Mouse (Mus musculus) liver, adult 2 months (tissue): ENCODE measurements at regions not wholly inside any gene's neighbourhood (a gene's known extent, or its start where the extent isn't known, plus 50 kb on each side); places are given as distances from the start of the nearest gene placed in this dataset.

ENCODE experiments used
- CTCF ChIP-seq: fragments of 200-500 bp; IDR thresholded peaks from 2 replicates; pipeline ENCODE4 v1.5.1; 2011; ENCODE audit warnings: low read depth, low read length, control low read depth
- POLR2A ChIP-seq: fragments of 200-500 bp; IDR thresholded peaks from 2 replicates; pipeline ENCODE4 v1.6.1; 2011; ENCODE audit warnings: low read length, control low read depth; ENCODE audit not compliant: insufficient read depth; ENCODE audit errors: extremely low read depth

- TF ChIP-seq POLR2A, result no peak
- no peak for TF ChIP-seq CTCF
These were observed 166.3 kb downstream of the Dio2 start for GRCm38 (mm10) chr12:90571907-90572306.
